Mouse (Mus musculus): Measurements from ENCODE around the gene Mageb18.

- TF ChIP-seq CTCF (conservative IDR thresholded peaks at IDR 0.05 in 1 of 2, IDR thresholded peaks at IDR 0.05 in 1 of 2; ENCODE audit: low read depth in 2 of 2, low read length in 2 of 2) (no peak), HCFC1 (IDR thresholded peaks at IDR 0.05; ENCODE audit: low read depth, low read length) (no peak), NRF1 (IDR thresholded peaks at IDR 0.05; ENCODE audit: low read depth, low read length) (no peak), ZC3H11A (IDR thresholded peaks at IDR 0.05; ENCODE audit: low read depth, low read length) (no peak), EP300 (IDR thresholded peaks at IDR 0.05; ENCODE audit: low read length) (no peak), POLR2A (IDR thresholded peaks at IDR 0.05; ENCODE audit: low read depth, low read length) (no peak), TCF12 (IDR thresholded peaks at IDR 0.05; ENCODE audit: low read depth, low read length) (no peak), CHD1 (IDR thresholded peaks at IDR 0.05; ENCODE audit: low read depth, low read length) (no peak), MEF2A (IDR thresholded peaks at IDR 0.05; ENCODE audit: borderline replicate concordance, low read depth, low read length) (no peak), RCOR1 (conservative IDR thresholded peaks at IDR 0.05; ENCODE audit: low read depth, low read length) (no peak), USF1 (IDR thresholded peaks at IDR 0.05; ENCODE audit: low read depth, low read length) (no peak), SIN3A (IDR thresholded peaks at IDR 0.05; ENCODE audit: low read length) (no peak), UBTF (IDR thresholded peaks at IDR 0.05; ENCODE audit: low read depth, low read length) (no peak)
Observed at GRCm38 (mm10) chrX:92333459-92333858, 265.9 kb downstream of the Mageb18 start.
